Mouse (Mus musculus): ENCODE measurements around the gene Gpsm3.
"Not testable (repeated sequence)": the region's sequence is repeated elsewhere in the genome, so short reads cannot be mapped to it uniquely, and the experiment has no call there.

The Gpsm3 gene

GRCm38 (mm10) chr17:34589681-34590101, at the start of gene Gpsm3:
Gpsm3 (plus strand) TSS chr17:34589806.
- DNase-seq: peak; percentile 61 to 64

GRCm38 (mm10) chr17:34543567-34543966, 46.0 kb upstream of the Gpsm3 start:
- DNase-seq: not testable (repeated sequence)

GRCm38 (mm10) chr17:34546797-34547196, 42.8 kb upstream of the Gpsm3 start:
- no peak for DNase-seq

DNA sequence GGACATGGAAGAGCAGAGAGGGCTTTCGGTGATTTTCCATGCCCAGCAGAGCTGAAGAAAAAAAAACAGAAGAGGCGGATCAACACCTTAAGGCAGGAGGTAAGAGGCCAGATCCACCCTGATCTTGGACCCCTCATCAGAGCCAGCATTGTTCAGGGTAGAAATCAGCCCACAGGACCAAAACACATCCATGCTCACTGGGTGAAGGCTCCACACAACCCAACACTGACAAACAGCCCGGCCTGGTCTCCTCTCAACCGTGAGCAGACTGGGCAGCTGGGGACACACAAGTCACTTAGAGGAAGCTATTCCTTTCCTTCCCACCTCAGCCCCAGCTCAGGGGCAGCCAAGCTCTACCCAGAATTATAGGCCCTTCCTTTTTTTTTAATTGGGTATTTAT, 42.0 kb upstream of the Gpsm3 start:
- DNase-seq: no peak

DNA sequence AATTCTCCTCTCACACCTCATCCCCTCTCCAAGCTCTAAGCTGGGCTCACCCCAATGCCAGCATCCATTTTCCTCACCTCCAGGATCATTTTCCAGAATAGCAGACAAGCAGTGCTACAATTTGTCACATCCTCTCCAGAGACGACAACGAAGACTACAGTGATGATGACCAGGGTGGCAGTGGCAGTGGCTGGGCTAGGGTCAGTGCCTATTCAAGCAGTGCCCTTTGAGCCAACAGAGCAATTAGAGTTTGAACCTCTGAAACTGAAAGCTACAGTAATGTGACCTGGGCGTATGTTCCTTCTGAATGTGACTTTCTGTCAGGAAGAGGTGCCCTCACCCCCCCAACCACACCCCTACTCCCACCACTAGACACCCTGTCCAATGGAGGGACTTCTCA, 40.5 kb upstream of the Gpsm3 start:
- DNase-seq: no peak

DNA sequence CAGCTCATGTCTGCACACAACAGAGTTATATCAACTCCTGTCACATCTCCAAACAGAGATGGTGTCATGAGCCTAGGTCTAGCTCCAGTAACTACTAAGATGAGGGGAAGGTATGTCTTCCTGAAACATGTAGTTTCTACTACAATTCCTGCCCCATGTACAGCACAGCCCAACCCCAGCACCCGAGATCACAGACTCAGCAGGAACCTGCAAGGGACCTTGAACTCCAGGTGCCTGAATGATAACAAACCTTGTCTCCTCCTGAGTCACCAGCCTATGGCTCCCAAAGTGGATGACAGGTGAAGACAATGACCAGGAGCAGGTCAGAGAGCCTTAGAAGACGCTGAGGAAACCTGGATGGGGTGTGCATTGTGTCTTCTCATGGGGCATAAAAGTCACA, 39.8 kb upstream of the Gpsm3 start:
- no peak for DNase-seq

DNA sequence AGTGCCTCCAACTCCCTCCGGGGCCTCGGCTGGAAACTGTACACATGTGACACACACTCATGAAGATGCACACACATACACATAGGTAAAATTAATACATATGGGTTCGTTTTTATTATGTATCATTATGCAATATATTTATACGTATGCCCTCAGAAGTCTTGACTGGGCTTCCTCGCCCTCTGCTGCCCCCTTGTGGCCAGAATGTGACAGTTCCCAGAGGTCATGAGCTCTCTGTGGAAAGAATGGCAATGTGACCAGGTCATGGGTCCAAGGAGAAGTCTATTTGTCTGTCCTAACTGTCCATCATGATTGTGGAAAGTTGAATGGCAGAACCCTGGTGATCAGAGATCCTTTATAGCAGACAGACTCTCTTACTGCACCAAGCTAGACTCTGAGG, 34.1 kb upstream of the Gpsm3 start:
- peak; percentile 90 to 91 for DNase-seq

GRCm38 (mm10) chr17:34556406-34556805, 33.2 kb upstream of the Gpsm3 start:
- DNase-seq: no peak

DNA sequence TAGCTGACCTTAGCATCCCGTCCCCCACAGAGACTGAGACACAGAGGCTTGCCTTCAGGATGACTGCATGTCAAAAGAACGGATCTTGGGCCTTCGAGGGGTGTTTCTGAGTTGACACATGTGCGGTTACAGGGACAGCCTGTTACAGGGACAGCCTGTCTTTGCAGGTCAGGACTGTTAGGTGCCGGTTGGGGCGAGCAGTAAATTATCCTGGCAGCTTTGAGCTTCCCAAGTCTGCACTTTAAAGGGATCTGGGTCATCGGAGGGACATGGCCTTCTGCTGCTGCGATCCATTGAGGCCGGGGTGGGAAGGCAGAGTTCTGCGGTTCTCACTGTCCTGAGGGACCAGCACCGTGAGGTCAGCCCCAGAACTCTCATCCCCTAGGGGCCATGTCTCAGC, 32.2 kb upstream of the Gpsm3 start:
- DNase-seq: no peak

DNA sequence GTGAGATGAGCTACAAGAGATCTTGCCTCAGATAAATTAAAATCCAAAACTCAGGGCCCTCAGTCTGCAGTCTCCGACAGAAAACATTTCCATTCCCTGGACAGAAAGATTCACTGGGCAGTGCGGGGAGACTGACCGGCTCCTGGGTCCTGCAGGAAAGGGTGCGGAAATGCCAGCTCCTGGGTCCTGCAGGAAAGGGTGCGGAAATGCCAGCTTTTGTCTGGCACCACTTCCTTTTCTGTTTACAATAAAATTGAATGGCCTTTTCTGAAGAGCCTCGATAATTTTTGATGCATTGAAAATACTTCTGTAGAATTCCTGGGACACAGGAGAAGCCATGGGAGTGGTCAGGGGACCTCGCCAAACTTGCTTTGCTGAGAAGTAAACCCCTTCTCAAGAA, 30.5 kb upstream of the Gpsm3 start:
- no peak for DNase-seq

- DNase-seq: peak; percentile 31 to 45
Observed at GRCm38 (mm10) chr17:34559895-34560294, 29.7 kb upstream of the Gpsm3 start.

GRCm38 (mm10) chr17:34560438-34560837, 29.2 kb upstream of the Gpsm3 start:
- DNase-seq: no peak

DNA sequence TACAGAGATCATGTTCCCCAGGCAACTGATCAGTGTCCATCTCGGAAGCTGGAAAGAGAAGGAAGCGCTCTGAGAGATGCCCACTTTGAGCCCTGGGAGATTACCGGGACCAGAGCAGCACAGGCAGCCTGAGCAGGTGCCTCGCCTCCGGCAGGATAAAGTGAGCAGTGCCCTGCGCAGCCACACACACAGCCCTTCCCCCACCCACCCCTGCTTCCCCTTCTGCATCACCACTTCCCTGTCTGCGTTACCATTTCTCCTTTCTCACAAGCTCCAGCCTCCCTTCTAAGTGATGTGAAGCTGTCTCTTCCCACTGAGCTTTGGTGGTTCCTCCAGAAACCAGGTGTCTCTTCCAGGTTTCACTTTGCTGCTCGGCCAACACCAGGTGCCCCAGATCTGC, 28.4 kb upstream of the Gpsm3 start:
- DNase-seq: peak; percentile 60

DNA sequence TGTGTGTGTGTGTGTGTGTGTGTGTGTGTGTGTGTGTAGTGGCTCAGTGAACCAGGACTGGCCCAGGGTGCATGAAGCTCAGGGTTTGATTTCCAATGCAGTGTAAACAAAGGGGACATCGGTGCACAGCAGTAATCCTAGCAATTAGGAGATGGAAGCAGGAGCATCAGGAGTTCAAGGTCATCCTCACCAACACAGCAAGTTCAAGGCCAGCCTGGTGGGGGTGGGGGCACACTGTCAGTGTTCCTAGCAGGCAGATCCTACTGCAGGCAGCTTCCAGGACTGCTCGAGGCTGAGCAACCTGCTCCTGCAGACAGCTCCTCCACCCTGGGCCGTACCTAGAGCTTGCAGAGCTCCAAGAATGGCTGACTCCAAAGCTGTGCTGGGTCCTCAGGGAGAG, 27.0 kb upstream of the Gpsm3 start:
- no peak for DNase-seq

DNA sequence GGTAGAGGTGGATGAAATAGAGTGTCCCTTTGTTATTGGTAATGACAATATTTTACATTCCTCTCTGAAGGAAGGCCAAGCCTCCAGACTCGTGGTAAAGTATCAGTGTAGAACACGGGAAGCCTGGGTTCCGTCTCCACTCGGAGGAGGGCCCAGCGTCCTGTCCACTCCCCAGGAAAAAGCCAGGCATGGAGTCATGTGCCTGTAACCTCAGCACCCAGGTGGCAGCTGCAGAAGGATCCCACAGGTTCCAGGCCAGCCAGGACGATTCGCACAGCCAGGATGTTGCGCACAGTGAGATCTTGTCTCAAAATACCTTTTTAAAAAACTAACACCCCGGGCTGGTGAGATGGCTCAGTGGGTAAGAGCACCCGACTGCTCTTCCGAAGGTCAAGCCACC, 26.3 kb upstream of the Gpsm3 start:
- DNase-seq: no peak

- no peak for DNase-seq
Observed at GRCm38 (mm10) chr17:34564003-34564421, 25.6 kb upstream of the Gpsm3 start, which contains the start of gene Notch4. Notch4 (plus strand) TSS chr17:34564268.

- no peak for DNase-seq
Observed at GRCm38 (mm10) chr17:34564796-34565195, 24.8 kb upstream of the Gpsm3 start.

- DNase-seq: no peak
Observed at GRCm38 (mm10) chr17:34567311-34567710, 22.3 kb upstream of the Gpsm3 start.

- no peak for DNase-seq
Observed at GRCm38 (mm10) chr17:34568421-34568820, 21.2 kb upstream of the Gpsm3 start.

DNA sequence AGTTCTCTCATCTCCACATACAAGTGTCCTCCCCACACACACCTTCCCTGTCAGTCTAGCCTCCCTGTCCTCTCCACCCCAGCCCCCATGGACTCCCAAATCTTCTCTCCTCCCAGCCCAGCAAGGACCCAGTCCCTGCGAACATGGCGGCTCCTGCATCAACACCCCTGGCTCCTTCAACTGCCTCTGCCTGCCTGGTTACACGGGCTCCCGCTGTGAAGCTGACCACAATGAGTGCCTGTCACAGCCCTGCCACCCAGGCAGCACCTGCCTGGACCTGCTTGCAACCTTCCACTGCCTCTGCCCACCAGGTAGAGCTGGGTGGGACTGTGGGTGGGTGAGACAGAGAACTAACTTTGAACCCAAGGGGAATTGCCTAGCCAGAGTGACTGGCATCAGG, 19.7 kb upstream of the Gpsm3 start:
- no peak for DNase-seq

- DNase-seq: peak; percentile 46 to 54
Observed at GRCm38 (mm10) chr17:34571875-34572274, 17.7 kb upstream of the Gpsm3 start.

DNA sequence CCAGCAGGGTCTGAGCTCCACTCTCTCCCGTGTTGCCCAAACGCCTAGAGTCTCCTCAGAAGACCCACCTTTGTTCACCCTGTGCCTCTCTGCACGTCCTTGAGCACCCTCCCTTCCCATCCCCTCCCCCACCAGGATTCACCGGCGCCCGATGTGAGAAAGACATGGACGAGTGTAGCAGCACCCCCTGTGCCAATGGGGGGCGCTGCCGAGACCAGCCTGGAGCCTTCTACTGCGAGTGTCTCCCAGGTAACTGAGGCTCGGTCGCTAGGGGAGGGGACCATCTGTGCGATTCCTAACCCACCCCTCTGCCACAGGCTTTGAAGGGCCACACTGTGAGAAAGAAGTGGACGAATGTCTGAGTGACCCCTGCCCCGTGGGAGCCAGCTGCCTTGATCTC, 17.2 kb upstream of the Gpsm3 start:
- no peak for DNase-seq

DNA sequence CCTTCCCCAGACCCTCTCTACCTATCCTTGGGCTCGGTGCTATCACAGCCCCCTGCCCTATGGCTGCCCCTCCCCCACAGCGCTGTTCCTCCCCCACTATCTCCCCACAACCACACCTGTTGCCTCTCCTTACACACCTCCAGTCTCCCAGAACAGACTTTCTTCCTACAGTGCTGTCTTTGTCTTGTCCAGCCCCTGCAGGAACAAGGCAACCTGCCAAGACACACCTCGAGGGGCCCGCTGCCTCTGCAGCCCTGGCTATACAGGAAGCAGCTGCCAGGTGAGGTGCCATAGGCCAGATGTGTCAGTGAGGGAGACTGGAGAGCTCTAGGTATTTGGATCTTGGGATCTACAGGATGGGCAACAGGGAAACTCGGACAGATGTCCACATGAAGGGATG, 13.0 kb upstream of the Gpsm3 start:
- no peak for DNase-seq

DNA sequence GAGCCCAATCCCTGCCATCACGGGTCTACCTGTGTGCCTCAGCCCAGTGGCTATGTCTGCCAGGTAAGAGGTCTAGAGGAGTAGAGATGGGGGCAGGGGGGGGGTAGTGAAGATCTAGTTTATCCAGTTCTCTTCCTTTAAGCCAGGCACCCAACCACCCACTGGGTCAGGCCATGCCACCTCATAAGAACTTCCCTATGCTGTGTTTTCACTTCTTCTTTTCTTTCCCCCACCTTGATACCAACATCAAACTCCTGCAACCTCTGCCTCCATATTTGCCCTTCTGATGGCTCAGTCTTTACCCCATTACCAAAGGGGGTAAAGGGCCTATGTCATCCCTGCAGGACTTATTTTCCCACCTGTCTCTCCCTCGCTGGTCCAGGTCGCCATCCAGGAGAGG, 11.5 kb upstream of the Gpsm3 start:
- DNase-seq: peak; percentile 62 to 71

DNA sequence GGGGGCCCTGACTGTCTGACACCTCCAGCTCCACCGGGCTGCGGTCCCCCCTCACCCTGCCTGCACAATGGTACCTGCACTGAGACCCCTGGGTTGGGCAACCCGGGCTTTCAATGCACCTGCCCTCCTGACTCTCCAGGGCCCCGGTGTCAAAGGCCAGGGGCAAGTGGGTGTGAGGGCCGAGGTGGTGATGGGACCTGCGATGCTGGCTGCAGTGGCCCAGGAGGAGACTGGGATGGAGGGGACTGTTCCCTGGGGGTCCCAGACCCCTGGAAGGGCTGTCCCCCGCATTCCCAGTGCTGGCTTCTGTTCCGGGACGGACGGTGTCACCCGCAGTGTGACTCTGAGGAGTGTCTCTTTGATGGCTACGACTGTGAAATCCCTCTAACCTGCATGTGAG, 7.1 kb upstream of the Gpsm3 start:
- no peak for DNase-seq

GRCm38 (mm10) chr17:34583397-34583796, 6.2 kb upstream of the Gpsm3 start:
- no peak for DNase-seq

Measured in B cell, adult 2 months (primary cell).